In genomic region chr6:139966684-139967083, GRCm38 (mm10) we compare ENCODE assay signal across 13 mouse cellular contexts.
DNase-seq lines count a peak whose midpoint lies in the region; ATAC-seq and TF ChIP-seq lines count a peak whose summit lies in the region.
"Had no signal": no experiment of that assay in that cellular context is flagged by ENCODE, and none has a peak within 500 bp of the region (broad histone marks: within the 10 kb centered on the region; RNA-seq: fewer than 3 reads in every experiment).

No protein-coding gene starts in this region.

- H3K4me1 ChIP-seq in forebrain, embryonic 14.5 days (ENCODE audit: control insufficient read depth, insufficient read depth, low read length): 0 out of 2 replicates have a peak, but pooled peaks cover 5% of the 10 kb centered on the region
- H3K4me1 ChIP-seq in hindbrain, embryonic 16.5 days (ENCODE audit: control insufficient read depth, insufficient read depth, low read depth, low read length): no peaks in the 10 kb centered on the region; the same call in 1 of the 2 replicates
- peaks cover 7% of the 10 kb centered on the region; the same call in 1 of the 2 replicates for H3K4me1 ChIP-seq in neural tube, embryonic 15.5 days
- H3K4me1 ChIP-seq: embryonic facial prominence, embryonic 13.5 days; limb, embryonic 13.5 days had no signal

- DNase-seq in left cerebral cortex, postnatal 4 days: peak; percentile 18
- DNase-seq in left cerebral cortex, adult 2 months (ENCODE audit: extremely low spot score in 1 of 2, low spot score in 2 of 2): no peak
- peak; percentile 72 for DNase-seq in forebrain, embryonic 14.5 days (ENCODE audit: low spot score)
- DNase-seq in adrenal gland, postnatal 4 days (ENCODE audit: low spot score in 2 of 2): no peak
- no peak for DNase-seq in thymus, postnatal 25 days
- DNase-seq: cerebellum, adult 9-11 months; lung, adult 18-20 months; thymus, postnatal 4 days had no signal

- H3K27me3 ChIP-seq in forebrain, embryonic 14.5 days (replicated peaks; ENCODE audit: control insufficient read depth, insufficient read depth, low read length): no peaks in the 10 kb centered on the region
- no peaks in the 10 kb centered on the region for H3K27me3 ChIP-seq in hindbrain, embryonic 16.5 days (replicated peaks; ENCODE audit: control insufficient read depth, insufficient read depth, low read length)
- H3K27me3 ChIP-seq in neural tube, embryonic 15.5 days (replicated peaks): no peaks in the 10 kb centered on the region
- H3K27me3 ChIP-seq: embryonic facial prominence, embryonic 13.5 days; limb, embryonic 13.5 days; neural tube, embryonic 13.5 days had no signal

- ATAC-seq in forebrain, embryonic 14.5 days: peak; percentile 71
- peak; percentile 81 for ATAC-seq in hindbrain, embryonic 16.5 days
- ATAC-seq in neural tube, embryonic 15.5 days (ENCODE audit: low FRiP score): 0 out of 2 replicates have a peak, but pooled peaks have one; percentile 45

- WGBS in forebrain, embryonic 14.5 days: 51% methylated on average over 6 of the region's 6 CpGs
- WGBS in hindbrain, embryonic 16.5 days: 21% methylated on average over 6 of the region's 6 CpGs
- 25% methylated on average over 6 of the region's 6 CpGs for WGBS in neural tube, embryonic 15.5 days

- intact Hi-C loops in left cerebral cortex, postnatal 4 days (cut with DNase I): no loop called here
- intact Hi-C loops in left cerebral cortex, adult 2 months (cut with DNase I): no loop called here

- no peak overlapping the region for H3K4me3 ChIP-seq in left cerebral cortex, adult 2 months
- H3K4me3 ChIP-seq in forebrain, embryonic 14.5 days (ENCODE audit: low read depth, low read length): no peak overlapping the region
- no peak overlapping the region for H3K4me3 ChIP-seq in hindbrain, embryonic 16.5 days (ENCODE audit: low read length)
- H3K4me3 ChIP-seq in neural tube, embryonic 15.5 days (replicated peaks): no peak overlapping the region
- H3K4me3 ChIP-seq: embryonic facial prominence, embryonic 13.5 days; limb, embryonic 13.5 days; neural tube, embryonic 13.5 days had no signal

- no peaks in the 10 kb centered on the region for H3K36me3 ChIP-seq in forebrain, embryonic 14.5 days (ENCODE audit: control insufficient read depth, insufficient read depth, low read length)
- H3K36me3 ChIP-seq in hindbrain, embryonic 16.5 days (ENCODE audit: control insufficient read depth, insufficient read depth, low read length): no peaks in the 10 kb centered on the region
- H3K36me3 ChIP-seq in neural tube, embryonic 15.5 days: no peaks in the 10 kb centered on the region
- H3K36me3 ChIP-seq: embryonic facial prominence, embryonic 13.5 days; limb, embryonic 13.5 days; neural tube, embryonic 13.5 days had no signal

- H3K27ac ChIP-seq in left cerebral cortex, adult 2 months: no peak overlapping the region
- no peak overlapping the region; the same call in 1 of the 2 replicates for H3K27ac ChIP-seq in forebrain, embryonic 14.5 days (ENCODE audit: low read depth, low read length)
- H3K27ac ChIP-seq in hindbrain, embryonic 16.5 days (ENCODE audit: low read depth, low read length): no peak overlapping the region
- H3K27ac ChIP-seq in neural tube, embryonic 15.5 days (replicated peaks): no peak overlapping the region
- H3K27ac ChIP-seq: embryonic facial prominence, embryonic 13.5 days; limb, embryonic 13.5 days; neural tube, embryonic 13.5 days had no signal

- no peak overlapping the region for H3K9ac ChIP-seq in forebrain, embryonic 14.5 days (ENCODE audit: low read length)
- no peak overlapping the region for H3K9ac ChIP-seq in hindbrain, embryonic 16.5 days (ENCODE audit: low read depth, low read length)
- no peak overlapping the region for H3K9ac ChIP-seq in neural tube, embryonic 15.5 days (replicated peaks)
- H3K9ac ChIP-seq: embryonic facial prominence, embryonic 13.5 days; limb, embryonic 13.5 days; neural tube, embryonic 13.5 days had no signal

- no peaks in the 10 kb centered on the region for H3K9me3 ChIP-seq in forebrain, embryonic 14.5 days (replicated peaks; ENCODE audit: control insufficient read depth, low read length)
- H3K9me3 ChIP-seq in hindbrain, embryonic 16.5 days (ENCODE audit: control insufficient read depth, low read length): no peaks in the 10 kb centered on the region
- H3K9me3 ChIP-seq in neural tube, embryonic 15.5 days (replicated peaks): no peaks in the 10 kb centered on the region
- H3K9me3 ChIP-seq: embryonic facial prominence, embryonic 13.5 days; limb, embryonic 13.5 days; neural tube, embryonic 13.5 days had no signal

- TF ChIP-seq CTCF in left cerebral cortex, adult 2 months (IDR thresholded peaks at IDR 0.05): no peak

- H3K4me2 ChIP-seq in forebrain, embryonic 14.5 days (ENCODE audit: low read length): no peak overlapping the region
- H3K4me2 ChIP-seq in hindbrain, embryonic 16.5 days (ENCODE audit: low read length): no peak overlapping the region
- no peak overlapping the region for H3K4me2 ChIP-seq in neural tube, embryonic 15.5 days
- H3K4me2 ChIP-seq: embryonic facial prominence, embryonic 13.5 days; limb, embryonic 13.5 days; neural tube, embryonic 13.5 days had no signal

Comparison
In these comparisons a context has a peak if more than half of its experiments do, and no peak if none do; other contexts are left out.
1. DNase-seq: peak in left cerebral cortex, postnatal 4 days (single experiment) and forebrain, embryonic 14.5 days (single experiment); none in left cerebral cortex, adult 2 months (0 of 2), adrenal gland, postnatal 4 days (0 of 2) and thymus, postnatal 25 days (single experiment).
2. Peak in every context shown above with its lines, with median percentiles within 50 percentile points of each other: ATAC-seq.